Mouse (Mus musculus) gastrocnemius, adult 18-20 months (tissue): ENCODE measurements around the gene Arpc4. TPM values are rescaled to one million over a fixed set of nuclear protein-coding genes. Genes with fewer than 3 reads are reported as not detected.

Experiments used
- microRNA-seq: library from miRNA; unstranded; fragments of <30 nt; microRNA quantifications from one replicate; pipeline ENCODE4 v1.2.0, GENCODE M21; 2021
- total RNA-seq, 2 experiments: library from RNA; stranded (reverse); gene quantifications; 2 replicates each; pipeline ENCODE4 v1.2.3; 2021

Arpc4 gene
- total RNA-seq, 2 experiments from 2014 or later = 50.8 to 52.6 TPM

Small RNAs within 50 kb of the gene (microRNA-seq; reads per million reads assigned to microRNA genes)
- not detected for gene Gm24387

Other genes with a start within 250 kb of the Arpc4 start
- gene Lhfpl4, start 182.7 kb upstream of the Arpc4 start, total RNA-seq = under 1 TPM; 0.32 to 0.55 TPM
- 10 to 100 TPM; 12.5 to 14.2 TPM for gene Mtmr14, start 140.3 kb upstream of the Arpc4 start, total RNA-seq
- under 1 TPM in 1 of 2 experiments, not detected in 1; 0.26 TPM for gene Cpne9, start 95.8 kb upstream of the Arpc4 start, total RNA-seq
- 1 to 10 TPM; 9.7 to 9.8 TPM for gene Brpf1, start 71.0 kb upstream of the Arpc4 start, total RNA-seq
- 1 to 10 TPM; 5.6 to 5.8 TPM for gene Ogg1, start 51.1 kb upstream of the Arpc4 start, total RNA-seq
- gene Camk1, start 34.1 kb upstream of the Arpc4 start, total RNA-seq = 10 to 100 TPM; 39.0 to 42.9 TPM
- 10 to 100 TPM; 14.6 to 15.3 TPM for gene Tada3, start 232 bp upstream of the Arpc4 start, total RNA-seq
- under 1 TPM; 0.52 to 0.82 TPM for gene Ttll3, start 11.1 kb downstream of the Arpc4 start, total RNA-seq
- 10 to 100 TPM in 1 of 2 experiments, 1 to 10 TPM in 1; 9.2 to 11.1 TPM for gene Rpusd3, start 41.2 kb downstream of the Arpc4 start, total RNA-seq
- gene Cidec, start 57.6 kb downstream of the Arpc4 start, total RNA-seq = 10 to 100 TPM in 1 of 2 experiments, 1 to 10 TPM in 1; 9.9 to 17.2 TPM
- gene Jagn1, start 64.5 kb downstream of the Arpc4 start, total RNA-seq = 10 to 100 TPM; 28.2 to 28.9 TPM
- gene Il17re, start 80.4 kb downstream of the Arpc4 start, total RNA-seq = under 1 TPM; 0.26 to 0.30 TPM
- 1 to 10 TPM; 3.8 to 4.9 TPM for gene Il17rc, start 93.3 kb downstream of the Arpc4 start, total RNA-seq
- 10 to 100 TPM; 42.1 to 45.1 TPM for gene Creld1, start 105.2 kb downstream of the Arpc4 start, total RNA-seq
- under 1 TPM in 1 of 2 experiments, not detected in 1; 0.07 TPM for gene Prrt3, start 123.8 kb downstream of the Arpc4 start, total RNA-seq
- 10 to 100 TPM; 53.8 to 59.1 TPM for gene Emc3, start 153.5 kb downstream of the Arpc4 start, total RNA-seq
- gene Fancd2, start 153.6 kb downstream of the Arpc4 start, total RNA-seq = under 1 TPM; 0.09 to 0.32 TPM
- not detected for gene Fancd2os, start 222.6 kb downstream of the Arpc4 start, total RNA-seq
- gene Brk1, start 226.7 kb downstream of the Arpc4 start, total RNA-seq = 10 to 100 TPM; 40.7 to 41.1 TPM
- 1 to 10 TPM; 4.2 to 5.0 TPM for gene Vhl, start 245.8 kb downstream of the Arpc4 start, total RNA-seq